Mouse (Mus musculus) left cerebral cortex, adult 18-20 months (tissue): ENCODE data around the gene Card11. TPM values are rescaled to one million over a fixed set of nuclear protein-coding genes. Genes with fewer than 3 reads are reported as not detected.

ENCODE experiments used
- DNase-seq, 2 experiments: peaks; one replicate each; pipeline ENCODE4 v3.0.0; 2021 to 2022; ENCODE audit warnings: low spot score in 2 of 2, mixed read lengths in 1 of 2
- long read RNA-seq, 2 experiments: library from polyadenylated mRNA; stranded (forward); transcript quantifications; one replicate each; pipeline ENCODE4 v2.0.0; 2021
- total RNA-seq, 2 experiments: library from RNA; stranded (reverse); gene quantifications; 2 replicates each; pipeline ENCODE4 v1.2.3; 2021

Card11 gene
- under 1 TPM in 1 of 2 experiments, not detected in 1; 0.37 TPM for total RNA-seq
- long read RNA-seq, experiment 1 = 0 reads
- long read RNA-seq, experiment 2 = 0 reads

DNA sequence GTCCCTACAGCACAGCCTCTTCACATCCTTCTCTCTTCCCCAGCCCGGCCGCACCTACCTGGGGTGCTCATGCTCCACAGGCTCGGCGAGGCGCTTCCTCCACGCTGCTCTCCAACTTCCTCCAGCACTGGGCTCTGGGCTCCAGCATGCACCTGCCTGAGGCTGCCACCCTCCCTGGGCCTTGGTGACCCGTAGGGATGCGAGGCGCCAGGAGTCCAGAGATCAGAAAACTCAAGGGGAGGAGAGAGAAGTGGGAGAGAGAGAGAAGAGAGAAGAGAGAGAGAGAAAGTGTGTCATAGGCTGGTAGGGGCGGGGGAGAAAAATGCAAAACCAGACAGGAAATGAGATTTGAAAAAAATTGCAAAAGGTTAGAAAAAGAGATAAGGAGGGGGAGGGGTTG, at the start of gene Card11:
Card11 (minus strand) TSS at position 234 of the 400 bp plus-strand sequence.
- DNase-seq = no peak

DNA sequence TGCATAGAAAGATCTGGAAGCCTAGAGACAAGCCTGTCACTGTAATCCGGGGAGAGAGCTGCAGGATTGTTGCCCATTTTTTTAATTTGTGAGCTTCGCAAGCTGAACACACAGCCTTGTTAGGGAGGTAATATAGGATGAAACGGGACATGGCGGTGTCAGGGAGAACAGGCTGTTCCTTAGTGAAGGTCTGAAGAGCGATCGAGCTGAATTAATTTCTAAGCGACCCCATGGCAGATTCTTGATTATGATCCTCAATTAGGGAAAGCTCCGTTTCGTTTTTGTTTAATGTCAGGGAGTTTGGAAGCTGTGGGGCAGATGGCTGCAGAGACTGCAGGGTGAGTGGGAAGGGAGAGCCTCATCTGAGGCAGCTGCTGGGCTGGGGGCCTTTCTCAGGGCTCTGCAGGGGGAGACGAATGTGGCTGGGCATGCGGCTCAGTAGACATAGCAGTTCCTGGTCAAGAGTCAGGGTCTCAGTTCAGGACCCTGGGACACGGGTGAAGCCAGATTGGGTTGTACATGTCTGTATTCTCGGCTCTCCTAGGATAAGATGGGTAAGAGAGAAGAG, 47.4 kb upstream of the Card11 start:
- no peak for DNase-seq

DNA sequence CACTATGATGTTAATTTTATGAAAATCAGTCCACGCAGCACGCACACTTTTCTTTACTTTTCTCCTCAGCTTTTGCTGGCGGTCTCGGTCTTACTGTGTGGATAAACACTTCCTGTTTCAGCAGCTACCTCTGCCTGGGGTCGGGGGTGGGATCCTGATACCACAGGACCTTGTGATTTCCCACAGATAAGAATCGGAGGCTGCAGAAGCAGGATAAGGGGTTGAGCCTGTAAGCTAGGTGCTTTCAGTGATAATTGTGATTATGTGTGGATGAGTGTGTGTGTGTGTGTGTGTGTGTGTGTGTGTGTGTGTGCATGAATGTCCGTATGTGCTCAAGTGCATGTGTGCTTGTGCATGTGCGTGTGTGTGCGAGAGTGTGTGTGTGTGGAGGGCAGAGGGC, 44.6 kb upstream of the Card11 start:
- no peak for DNase-seq

DNA sequence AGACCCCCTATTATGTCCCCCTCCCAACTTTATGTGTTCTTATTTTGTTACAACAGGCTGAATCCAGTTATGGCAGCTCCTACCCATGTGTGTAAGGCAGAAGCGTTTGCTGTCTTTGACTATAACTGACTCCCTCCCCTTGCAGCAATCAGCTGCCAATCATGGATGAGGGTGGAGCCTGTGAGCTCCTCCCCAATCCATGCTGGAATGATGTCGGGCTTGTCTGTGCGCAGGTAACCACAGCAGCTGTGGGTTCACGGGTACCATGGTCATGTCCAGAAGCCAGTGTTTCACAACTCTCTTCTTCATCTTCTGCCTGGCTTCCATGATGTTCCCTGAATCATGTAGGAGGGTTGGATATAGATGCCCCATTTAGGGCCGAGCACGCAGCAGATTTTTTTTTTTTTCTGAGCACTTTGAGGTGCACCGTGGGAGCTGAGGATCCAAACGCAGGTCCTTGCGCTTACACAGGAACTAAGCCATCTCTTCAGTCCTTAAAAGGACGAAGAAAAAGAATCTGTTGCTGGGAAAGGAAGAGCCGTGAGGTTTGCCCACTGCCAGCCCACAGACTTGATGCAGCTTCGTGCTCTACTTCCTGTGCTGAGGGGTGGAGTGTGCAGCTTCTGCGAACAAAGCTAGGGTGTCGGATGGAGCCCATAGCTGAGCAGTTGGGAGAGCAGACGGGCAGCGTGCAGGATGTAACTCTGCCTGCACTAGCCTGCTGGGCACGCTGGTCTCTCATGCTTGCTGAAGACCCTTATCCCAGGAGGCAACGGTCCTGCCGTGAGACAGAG, 43.5 kb upstream of the Card11 start:
- peak; percentile 30 to 55 for DNase-seq

DNA sequence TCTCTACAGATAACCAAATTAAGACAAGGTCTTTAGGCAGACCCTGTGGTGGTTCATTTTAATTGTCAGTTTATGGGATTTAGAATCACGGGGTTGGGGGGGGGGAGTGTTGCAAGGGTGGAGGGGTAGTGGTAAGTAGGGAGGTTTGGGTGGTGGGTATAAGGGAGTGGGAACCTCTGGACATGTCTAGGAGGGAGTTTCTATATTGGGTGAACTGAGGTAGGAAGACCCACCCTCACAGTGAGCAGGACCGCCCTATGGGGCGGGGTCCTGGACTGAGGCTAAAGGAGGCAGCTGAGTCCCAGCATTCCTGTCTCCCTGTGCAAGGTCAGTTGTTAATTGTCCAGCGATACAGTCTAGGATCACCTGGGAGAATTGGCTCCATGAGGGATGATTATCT, 42.0 kb upstream of the Card11 start:
- DNase-seq = no peak

DNA sequence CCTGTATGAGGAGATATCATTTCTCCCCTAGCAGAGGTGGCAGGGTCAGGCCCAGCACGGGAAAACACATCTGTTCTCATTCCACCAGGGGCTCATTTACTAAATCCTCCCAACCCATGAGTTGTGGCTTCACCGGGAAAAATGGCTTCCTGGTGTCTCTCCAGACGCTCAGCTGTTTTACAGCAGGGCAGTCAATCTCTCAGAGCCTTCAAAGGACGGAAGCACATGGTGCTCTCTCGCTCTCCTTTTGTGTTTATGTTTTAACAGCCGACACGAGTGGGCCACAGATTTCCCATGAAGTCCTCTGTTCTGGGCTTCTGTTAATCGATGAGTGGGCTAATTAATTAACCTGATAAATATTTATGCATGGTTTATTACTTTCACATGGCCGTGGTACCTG, 40.5 kb upstream of the Card11 start:
- DNase-seq = no peak

DNA sequence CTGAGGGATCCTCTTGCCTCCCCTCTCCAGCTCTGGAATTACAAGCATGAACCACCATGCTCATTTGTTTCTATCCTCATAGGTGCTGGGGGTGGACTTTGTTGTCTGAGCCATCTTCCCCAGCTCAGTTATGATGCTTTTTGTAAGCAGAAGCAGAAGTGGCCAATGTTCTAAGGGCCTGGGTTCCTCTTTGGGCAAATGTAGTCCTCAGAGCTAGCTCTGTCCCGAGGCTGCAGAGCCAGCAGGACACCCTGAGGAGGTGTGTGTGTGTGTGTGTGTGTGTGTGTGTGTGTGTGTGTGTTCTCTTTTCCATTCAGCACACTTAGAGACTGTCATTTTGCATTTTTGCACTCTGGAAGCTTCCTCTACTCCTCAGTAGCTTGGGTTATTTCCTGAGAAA, 38.0 kb upstream of the Card11 start:
- no peak for DNase-seq

DNA sequence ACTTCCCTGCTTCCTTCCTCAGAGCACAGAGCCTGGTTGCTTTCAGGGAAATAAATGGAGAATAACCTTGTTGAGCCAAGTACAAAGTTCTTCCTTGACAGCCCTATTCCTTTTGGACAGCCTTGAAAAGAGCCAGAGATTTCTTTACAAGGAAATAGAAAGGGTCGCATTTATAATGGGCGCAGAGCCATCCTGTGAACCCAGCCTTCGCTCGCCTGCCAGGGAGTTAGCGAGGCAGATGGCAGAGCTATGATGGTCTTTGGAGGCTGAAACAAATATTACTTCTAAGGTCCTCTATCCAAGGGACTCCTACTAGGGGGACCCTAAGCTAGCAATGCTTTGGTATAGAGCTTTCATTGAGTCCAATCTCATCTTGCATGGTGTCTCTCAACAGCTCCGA, 35.0 kb upstream of the Card11 start:
- DNase-seq = no peak

DNA sequence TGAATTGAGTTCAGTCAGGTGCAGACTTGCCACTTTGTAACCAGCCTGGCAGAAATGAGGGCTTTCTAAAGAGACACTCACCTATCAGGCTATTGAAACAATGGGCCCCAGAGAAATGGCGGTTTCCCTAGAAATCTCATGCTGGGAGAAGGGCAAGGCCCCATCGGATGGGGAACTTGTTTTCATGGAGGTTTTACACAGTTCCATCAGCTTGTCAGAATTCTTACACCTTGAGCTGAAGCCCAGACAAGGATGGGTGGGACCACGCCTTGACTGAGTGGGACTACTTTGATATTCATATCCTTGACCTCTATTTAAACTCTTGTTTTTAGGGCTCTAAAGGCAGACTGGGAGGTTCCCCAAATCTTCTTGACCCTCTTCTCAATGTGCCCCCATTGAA, 33.9 kb upstream of the Card11 start:
- DNase-seq = no peak

DNA sequence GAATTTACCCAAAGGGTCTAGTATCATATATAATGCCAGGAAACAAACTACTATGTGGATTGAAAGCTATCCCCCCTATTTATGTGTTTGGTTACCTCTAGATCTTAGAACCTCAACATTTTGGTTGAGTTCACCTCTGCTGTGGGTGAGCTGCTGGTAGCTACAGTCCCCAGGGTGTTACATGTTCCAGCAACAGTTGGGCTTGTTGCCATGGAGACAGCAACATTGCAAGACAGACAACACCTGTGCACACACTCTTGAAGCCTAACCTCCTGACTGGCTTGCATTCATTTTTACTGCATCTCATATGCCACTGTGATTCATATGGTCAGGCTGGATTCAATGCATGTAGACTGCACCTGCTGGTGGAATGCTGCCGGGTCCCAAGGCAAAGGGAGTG, 32.6 kb upstream of the Card11 start:
- no peak for DNase-seq

DNA sequence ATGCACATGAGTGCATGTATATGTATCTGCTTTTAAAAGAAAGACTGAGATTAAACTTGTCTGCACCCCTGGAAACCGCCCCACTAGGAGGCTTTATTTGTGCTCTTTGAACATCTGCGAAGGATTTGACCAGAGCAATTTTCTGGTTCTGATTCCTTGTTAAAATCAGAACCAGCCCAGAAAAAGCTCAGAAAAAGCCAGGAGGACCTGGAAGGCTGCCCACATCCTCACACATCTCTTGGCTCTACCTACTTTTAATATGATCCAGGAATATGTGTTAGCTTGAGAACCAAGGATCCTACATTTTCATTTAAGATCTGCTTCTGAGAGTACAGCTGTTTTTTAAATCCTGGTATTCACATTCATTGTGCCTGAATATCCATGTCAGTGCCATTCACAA, 29.0 kb upstream of the Card11 start:
- peak; percentile 6 to 15 for DNase-seq

DNA sequence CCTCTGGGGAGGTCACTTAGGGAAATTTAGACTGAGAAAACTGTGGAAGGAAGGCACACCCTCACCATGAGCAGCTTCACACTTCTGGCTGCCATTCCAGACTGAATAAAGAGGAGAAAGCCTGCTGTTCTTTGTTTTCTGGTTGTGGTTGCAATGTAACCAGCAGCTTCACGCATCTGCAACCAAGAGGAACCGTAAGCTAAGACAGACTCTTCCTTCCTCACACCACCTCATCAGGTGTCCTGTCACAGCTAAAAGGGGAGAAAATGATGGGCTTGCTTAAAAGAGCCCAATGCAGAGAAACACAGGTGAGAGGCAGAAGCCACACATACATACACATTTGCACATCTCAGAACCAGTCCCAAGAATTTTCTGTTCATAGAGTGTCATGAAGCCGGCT, 25.3 kb upstream of the Card11 start:
- DNase-seq = no peak

DNA sequence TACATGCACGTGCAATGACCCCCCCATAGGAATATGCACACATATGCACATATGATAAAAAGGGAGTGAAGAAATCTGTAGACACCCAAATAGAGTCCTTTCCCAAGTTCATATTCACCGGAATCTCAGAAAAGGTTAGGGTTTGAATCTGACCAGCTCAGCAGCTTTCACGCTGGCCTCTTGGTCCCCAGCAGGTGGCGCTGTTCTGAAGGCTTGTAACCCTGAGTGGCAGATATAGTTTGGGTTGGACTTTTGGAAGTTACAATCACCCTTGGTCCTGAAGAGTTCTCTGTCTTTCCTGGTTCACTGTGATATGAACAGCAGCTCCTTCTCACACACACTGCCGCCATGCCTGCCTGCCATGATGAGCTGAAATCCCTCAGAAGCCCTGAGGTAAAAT, 24.1 kb upstream of the Card11 start:
- peak in 1 of 2 experiments; percentile 9 for DNase-seq

DNA sequence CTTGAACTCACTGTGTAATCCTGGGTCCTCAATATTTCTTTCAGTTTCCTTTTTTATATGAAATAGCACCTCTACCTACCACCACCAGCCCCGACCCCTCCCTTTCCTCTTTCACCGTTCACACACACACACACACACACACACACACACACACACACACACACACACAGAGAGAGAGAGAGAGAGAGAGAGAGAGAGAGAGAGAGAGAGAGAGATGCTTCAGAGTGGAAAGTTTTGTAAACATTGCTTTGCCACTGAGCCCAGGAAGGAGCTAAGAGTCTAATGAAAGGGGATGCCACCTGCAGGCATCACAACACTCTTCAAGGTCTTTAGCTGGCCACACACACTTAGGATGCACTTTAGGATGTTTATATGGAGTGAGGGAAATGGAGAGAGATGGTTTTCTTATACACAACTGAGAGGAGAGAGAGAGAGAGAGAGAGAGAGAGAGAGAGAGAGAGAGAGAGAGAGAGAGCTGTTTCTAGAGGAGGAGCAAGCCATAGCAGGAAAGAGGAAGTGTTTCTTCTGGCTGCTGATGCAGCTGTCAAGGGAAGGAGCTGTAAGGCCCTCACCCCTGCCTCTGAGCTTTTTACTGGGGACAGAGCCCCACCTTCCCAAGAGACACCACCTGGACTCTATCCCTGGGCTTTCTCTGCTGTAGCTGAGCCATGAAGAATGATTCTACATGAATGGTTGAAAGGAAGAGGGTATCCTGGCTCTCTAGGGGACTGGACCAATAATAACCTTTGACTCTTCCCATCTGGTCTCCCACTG, 17.7 kb upstream of the Card11 start:
- no peak for DNase-seq

DNA sequence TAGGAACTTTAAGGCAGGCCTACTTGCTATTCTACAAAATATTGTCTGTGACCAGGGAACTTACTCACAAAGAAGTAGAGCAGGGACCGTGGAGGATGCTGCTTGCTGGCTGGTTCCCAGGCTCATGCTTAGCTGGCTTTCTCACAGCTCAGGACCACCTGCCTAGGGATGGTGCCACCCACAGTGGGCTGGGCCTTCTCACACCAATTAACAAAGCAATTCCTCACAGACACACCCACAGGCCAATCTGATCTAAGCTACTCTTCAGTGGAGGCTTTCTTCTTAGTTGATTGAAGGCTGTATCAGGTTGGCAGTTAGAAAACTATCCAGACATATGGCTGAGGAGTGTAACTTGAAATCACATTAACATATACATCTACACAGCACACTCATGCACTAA, 15.7 kb upstream of the Card11 start:
- no peak for DNase-seq

DNA sequence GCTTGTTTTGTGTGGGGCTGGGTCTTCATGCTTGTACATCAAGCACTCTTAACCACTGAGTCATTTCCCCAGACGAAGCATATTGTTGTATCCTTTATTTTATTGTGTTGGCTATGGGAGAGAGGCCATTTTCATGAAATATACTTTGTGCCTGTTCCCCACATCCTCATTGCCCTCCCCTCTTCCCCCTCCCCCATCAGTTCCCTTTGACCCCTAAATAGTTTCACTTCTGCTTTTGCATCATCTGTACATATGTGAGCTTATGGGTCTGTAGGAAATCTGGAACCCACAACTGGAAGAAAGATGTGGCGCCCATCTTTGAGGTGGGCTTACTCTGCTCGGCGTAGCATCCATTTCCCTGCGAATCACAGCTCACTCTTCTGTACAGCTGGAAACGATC, 13.8 kb upstream of the Card11 start:
- no peak for DNase-seq

DNA sequence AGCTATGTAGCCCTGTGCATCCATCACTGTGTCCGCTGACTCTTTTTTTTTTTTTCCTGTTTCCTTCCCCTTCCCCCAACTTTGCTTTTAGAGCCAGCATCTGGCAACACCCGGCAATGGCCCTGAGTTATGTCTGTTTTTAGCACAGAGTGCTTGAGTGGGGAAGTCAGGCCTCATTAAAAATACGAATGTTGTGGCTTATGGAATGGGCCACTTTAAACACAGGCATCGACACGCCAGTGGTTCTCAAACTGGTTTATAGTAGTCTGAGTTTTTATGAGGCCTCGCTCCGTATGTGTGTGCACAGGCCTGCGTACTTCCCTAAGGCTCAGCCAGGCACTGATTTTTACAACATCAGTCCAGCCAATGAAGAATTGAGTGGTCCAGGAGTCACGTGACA, 13.1 kb upstream of the Card11 start:
- no peak for DNase-seq

DNA sequence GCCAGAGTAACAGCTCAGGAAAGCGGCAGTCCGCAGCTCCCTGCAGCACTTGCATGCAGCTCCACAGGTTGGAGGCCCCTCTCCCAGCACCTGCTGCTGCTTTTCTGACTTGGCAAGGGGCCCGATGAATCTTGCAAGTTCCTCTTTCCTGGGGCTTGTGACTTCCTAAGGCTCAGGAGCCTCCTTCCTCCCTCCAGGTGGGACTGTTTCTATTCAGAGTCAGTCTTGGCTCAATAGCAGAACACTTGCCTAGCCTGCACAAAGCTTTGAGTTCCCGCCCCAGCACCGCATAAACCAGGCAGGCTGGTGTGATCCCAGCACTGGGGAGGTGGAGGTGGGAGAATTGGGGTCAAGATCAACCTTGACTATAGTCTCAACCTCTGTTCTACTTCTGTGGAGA, 5.1 kb upstream of the Card11 start:
- no peak for DNase-seq

DNA sequence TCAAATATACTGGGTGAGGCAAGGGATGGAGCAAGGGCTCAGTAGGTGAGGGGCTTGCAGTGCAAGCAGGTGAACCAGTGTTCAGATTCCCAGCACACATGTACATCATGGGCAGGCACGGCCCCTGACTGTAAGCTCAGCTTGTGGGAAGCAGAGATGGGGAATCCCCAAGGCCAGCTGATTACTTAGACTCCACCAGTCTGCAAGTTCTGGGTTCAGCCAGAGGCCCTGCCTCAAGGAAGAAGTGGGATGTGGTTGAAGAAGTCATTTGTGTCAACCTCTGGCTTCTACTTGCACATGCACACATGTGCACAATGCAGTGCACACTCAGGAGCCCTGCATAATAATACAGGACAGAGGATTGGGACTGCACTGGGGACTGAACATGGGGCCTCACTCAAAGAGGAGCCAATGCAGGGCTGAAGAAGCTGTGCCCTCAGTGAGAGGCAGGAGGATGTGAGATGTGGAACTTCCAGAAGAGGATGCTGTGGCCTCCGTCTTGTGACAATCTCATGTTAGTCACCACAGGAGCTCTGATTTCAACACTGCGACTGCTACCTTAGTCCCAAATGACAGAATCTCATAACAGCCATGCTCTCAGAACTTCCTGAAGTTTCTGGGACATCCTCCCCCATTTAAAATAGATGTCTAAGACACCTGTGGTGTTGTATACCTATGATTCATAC, 3.8 kb upstream of the Card11 start:
- DNase-seq = no peak

DNA sequence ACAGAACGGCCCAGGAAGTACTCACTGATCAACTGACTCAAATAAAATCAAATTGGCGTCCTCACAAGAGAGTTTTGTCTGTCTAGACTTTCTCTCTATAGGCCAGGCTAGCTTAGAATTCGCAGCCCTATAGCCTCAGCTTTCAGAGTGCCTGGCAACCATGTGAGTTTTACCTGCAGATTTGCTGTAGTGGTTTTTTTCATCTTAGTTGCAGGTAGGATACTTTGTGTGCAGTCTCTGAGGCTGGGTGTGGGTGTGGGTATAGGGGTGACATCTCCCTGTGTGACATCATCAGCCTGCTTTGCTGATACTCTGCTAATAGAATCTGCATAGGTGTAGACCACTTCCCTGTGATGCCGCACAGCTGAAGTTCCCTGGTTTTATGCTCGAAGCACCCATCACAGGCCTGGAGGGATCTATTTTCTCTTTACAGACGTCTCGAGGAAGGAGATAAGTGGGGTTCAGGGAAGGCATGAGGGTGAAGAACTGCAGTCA, 1.2 kb downstream of the Card11 start:
- DNase-seq = no peak

DNA sequence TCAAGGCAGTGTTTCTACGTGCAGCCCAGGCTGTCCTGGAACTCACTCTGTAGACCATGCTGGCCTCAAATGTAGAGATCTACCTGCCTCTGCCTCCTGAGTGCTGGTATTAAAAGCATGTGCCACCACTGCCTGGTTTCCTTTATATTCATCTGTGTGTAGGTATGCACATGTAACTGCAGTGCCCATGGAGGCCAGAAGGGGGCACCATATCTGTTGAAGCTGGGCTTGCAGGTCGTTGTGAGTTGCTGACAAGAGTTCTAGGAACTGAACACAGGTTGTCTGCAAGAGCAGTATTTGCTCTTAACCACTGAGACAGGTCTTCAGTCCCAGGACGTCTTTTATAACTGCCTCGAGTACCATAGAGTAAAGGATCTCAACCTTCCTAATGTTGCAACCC, 2.6 kb downstream of the Card11 start:
- no peak for DNase-seq
